Mouse (Mus musculus) myocyte (in vitro differentiated cells): ENCODE measurements around the gene Lyg1. TPM values are rescaled to one million over a fixed set of nuclear protein-coding genes. Genes with fewer than 3 reads are reported as not detected.
"Not testable (repeated sequence)": the region's sequence is repeated elsewhere in the genome, so short reads cannot be mapped to it uniquely, and the experiment has no call there.

Source experiments
- H3K27me3 ChIP-seq: one replicate; pipeline ENCODE4 v1.6.1; 2011; ENCODE audit not compliant: control insufficient read depth, insufficient read depth, insufficient read length
- H3K36me3 ChIP-seq: one replicate; pipeline ENCODE4 v1.6.1; 2011; ENCODE audit not compliant: control insufficient read depth, insufficient read depth
- H3K4me2 ChIP-seq: one replicate; pipeline ENCODE4 v1.6.1; 2011; ENCODE audit warnings: low read depth, control low read depth
- H3K4me3 ChIP-seq: one replicate; pipeline ENCODE4 v1.5.1; 2011; ENCODE audit warnings: mild to moderate bottlenecking, control low read depth, moderate library complexity
- H3K79me2 ChIP-seq: one replicate; pipeline ENCODE4 v1.6.1; 2011; ENCODE audit not compliant: control insufficient read depth, insufficient read depth
- H3ac ChIP-seq: one replicate; pipeline ENCODE4 v1.6.1; 2011; ENCODE audit not compliant: control insufficient read depth, insufficient read length
- CEBPB ChIP-seq: IDR thresholded peaks from 2 replicates; pipeline ENCODE4 v1.6.1; 2011; ENCODE audit warnings: mild to moderate bottlenecking, moderate library complexity; ENCODE audit not compliant: poor library complexity, insufficient read depth, severe bottlenecking
- E2F4 ChIP-seq: IDR thresholded peaks from one replicate; pipeline ENCODE4 v1.6.1; 2011; ENCODE audit warnings: mild to moderate bottlenecking, control low read depth, moderate library complexity; ENCODE audit not compliant: insufficient read depth
- MAX ChIP-seq: IDR thresholded peaks from one replicate; pipeline ENCODE4 v1.6.1; 2011; ENCODE audit warnings: low read depth, mild to moderate bottlenecking, control low read depth
- MYOD1 ChIP-seq, 3 experiments: IDR thresholded peaks; one replicate each; pipeline ENCODE4 v1.6.1; 2011; ENCODE audit warnings: control low read depth in 2 of 3, low read depth in 2 of 3, mild to moderate bottlenecking in 2 of 3, moderate library complexity in 1 of 3; ENCODE audit not compliant: insufficient read length in 2 of 3, control insufficient read depth in 1 of 3
- MYOG ChIP-seq, 3 experiments: IDR thresholded peaks; one replicate each; pipeline ENCODE4 v1.6.1; 2011; ENCODE audit warnings: control low read depth in 2 of 3, low read depth in 2 of 3, mild to moderate bottlenecking in 2 of 3; ENCODE audit not compliant: insufficient read length in 2 of 3, control insufficient read depth in 1 of 3, insufficient read depth in 1 of 3
- POLR2A ChIP-seq: IDR thresholded peaks from one replicate; pipeline ENCODE4 v1.6.1; 2011; ENCODE audit warnings: low read depth, mild to moderate bottlenecking, control low read depth, moderate library complexity; ENCODE audit not compliant: insufficient read length
- POLR2AphosphoS2 ChIP-seq: IDR thresholded peaks from one replicate; pipeline ENCODE4 v1.6.1; 2011; ENCODE audit warnings: low read depth, control low read depth; ENCODE audit not compliant: insufficient read length
- REST ChIP-seq: IDR thresholded peaks from one replicate; pipeline ENCODE4 v1.6.1; 2011; ENCODE audit warnings: mild to moderate bottlenecking, control low read depth, moderate library complexity; ENCODE audit not compliant: insufficient read depth, insufficient read length
- SRF ChIP-seq: IDR thresholded peaks from one replicate; pipeline ENCODE4 v1.6.1; 2011; ENCODE audit warnings: low read depth; ENCODE audit not compliant: control insufficient read depth, insufficient read length
- TCF12 ChIP-seq: IDR thresholded peaks from one replicate; pipeline ENCODE4 v1.6.1; 2011; ENCODE audit warnings: mild to moderate bottlenecking, control low read depth; ENCODE audit not compliant: poor library complexity, insufficient read depth, severe bottlenecking
- USF1 ChIP-seq: IDR thresholded peaks from one replicate; pipeline ENCODE4 v1.6.1; 2011; ENCODE audit warnings: low read depth, mild to moderate bottlenecking, control low read depth, moderate library complexity
- polyA plus RNA-seq: library from polyadenylated mRNA; unstranded; fragments of >200 nt; fragmentation: generic; extraction: Trizol; gene quantifications from one replicate; pipeline ENCODE4 v1.2.1, GENCODE M21; 2012; ENCODE audit warnings: missing spikeins

The Lyg1 gene
- polyA plus RNA-seq, 1 experiment = not detected

DNA sequence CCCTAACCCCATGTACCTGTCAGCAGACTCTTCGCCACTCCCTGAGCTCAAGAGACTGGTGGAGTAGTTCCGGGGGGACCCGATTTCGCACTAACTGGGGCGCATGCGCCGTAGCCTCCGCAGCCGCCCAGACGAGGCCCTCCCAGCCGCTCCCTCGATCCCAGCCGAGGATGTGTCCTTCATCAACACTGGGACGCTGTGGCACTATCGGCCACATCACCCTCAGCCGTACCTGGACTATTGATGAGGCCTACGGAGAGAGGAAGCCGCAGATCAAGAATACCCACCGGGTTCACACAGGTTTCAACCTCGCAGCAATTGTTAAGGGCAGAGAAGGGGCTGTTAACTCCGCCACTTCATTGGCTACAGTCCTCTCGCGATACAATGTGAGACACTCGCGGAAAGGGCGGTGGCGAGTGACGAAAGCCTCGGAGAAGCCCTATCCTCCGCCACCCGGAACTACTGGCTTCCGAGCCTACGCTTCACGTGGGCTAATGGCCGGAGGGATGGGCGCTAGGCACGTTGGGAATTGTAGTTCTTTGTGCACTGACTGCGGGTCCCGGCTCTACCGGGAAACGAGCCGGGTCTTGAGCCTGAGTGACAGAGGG, 39.4 kb upstream of the Lyg1 start:
- peak overlapping the region; percentile 71 for H3ac ChIP-seq
- no peaks in the 10 kb centered on the region for H3K27me3 ChIP-seq
- peaks cover 67% of the 10 kb centered on the region for H3K79me2 ChIP-seq
- peaks cover 31% of the 10 kb centered on the region for H3K36me3 ChIP-seq
- TF ChIP-seq USF1 (peak; percentile 94), MAX (no peak), POLR2A (peak; percentile 59), REST (no peak), MYOG (IDR thresholded peaks at IDR 0.05; ENCODE audit: control insufficient read depth in 1 of 3, insufficient read depth in 1 of 3, insufficient read length in 2 of 3, low read depth in 2 of 3) (peak in 1 of 3 experiments; percentile 12), POLR2AphosphoS2 (peak; percentile 57), SRF (peak; percentile 33), MYOD1 (IDR thresholded peaks at IDR 0.05; ENCODE audit: control insufficient read depth in 1 of 3, insufficient read length in 2 of 3, low read depth in 2 of 3) (no peak)
- peak overlapping the region; percentile 88 for H3K4me3 ChIP-seq
- peak overlapping the region; percentile 98 for H3K4me2 ChIP-seq

DNA sequence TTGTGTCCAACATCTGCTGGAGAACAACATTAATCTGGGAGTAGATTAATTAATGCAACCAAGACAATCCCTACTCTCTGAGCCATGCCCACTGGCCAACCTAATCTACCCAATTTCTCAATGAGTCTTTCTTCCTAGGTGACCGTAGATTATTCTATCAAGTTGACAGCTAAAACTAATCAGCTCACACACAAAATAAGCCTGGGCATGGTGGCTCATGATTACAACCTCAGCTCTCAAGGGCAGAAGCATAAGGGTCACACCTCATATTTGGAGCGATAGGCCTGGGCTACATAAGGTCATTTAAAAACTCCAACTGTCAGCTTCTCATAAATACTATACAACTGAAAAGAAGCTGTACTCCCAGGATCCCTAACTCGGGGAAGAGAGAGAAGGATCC, 38.7 kb upstream of the Lyg1 start:
- peaks cover 38% of the 10 kb centered on the region for H3K36me3 ChIP-seq
- H3K4me3 ChIP-seq = peak overlapping the region; percentile 88
- H3K79me2 ChIP-seq = peaks cover 60% of the 10 kb centered on the region
- H3K27me3 ChIP-seq = no peaks in the 10 kb centered on the region
- H3K4me2 ChIP-seq = peak overlapping the region; percentile 96
- no peak for TF ChIP-seq SRF
- no peak for TF ChIP-seq MAX
- TF ChIP-seq POLR2AphosphoS2 = no peak
- TF ChIP-seq MYOD1 (IDR thresholded peaks at IDR 0.05; ENCODE audit: control insufficient read depth in 1 of 3, insufficient read length in 2 of 3, low read depth in 2 of 3) = no peak
- no peak for TF ChIP-seq CEBPB
- TF ChIP-seq USF1 = no peak
- no peak for TF ChIP-seq E2F4
- TF ChIP-seq REST = no peak
- TF ChIP-seq TCF12 = no peak
- H3ac ChIP-seq = peak overlapping the region; percentile 71

DNA sequence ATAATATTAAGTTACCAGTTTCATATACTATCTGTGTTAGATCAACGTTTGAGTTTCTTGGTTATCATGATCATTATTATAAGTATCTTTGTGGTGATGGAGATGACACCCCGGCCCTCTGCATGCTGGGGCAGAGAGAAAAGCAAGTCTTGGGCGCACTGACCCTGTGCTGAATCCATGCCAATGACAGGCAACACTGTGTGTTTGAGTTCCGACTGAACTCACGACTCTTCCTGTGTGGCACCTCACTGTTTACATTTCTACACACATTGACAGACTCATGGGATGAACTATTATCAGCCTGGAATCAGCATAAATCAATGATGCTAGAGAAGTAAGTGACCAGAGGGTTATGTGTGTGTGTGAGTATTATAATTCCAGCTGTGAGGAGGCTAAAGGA, 30.3 kb upstream of the Lyg1 start:
- no peak for TF ChIP-seq SRF
- no peak for TF ChIP-seq MYOD1 (IDR thresholded peaks at IDR 0.05; ENCODE audit: control insufficient read depth in 1 of 3, insufficient read length in 2 of 3, low read depth in 2 of 3)
- no peak for TF ChIP-seq MYOG (IDR thresholded peaks at IDR 0.05; ENCODE audit: control insufficient read depth in 1 of 3, insufficient read depth in 1 of 3, insufficient read length in 2 of 3, low read depth in 2 of 3)
- Histone ChIP-seq H3K79me2 (peaks cover 4% of the 10 kb centered on the region), H3K36me3 (peaks cover 61% of the 10 kb centered on the region), H3ac (no peak overlapping the region), H3K4me2 (no peak overlapping the region), H3K27me3 (no peaks in the 10 kb centered on the region), H3K4me3 (no peak overlapping the region)

DNA sequence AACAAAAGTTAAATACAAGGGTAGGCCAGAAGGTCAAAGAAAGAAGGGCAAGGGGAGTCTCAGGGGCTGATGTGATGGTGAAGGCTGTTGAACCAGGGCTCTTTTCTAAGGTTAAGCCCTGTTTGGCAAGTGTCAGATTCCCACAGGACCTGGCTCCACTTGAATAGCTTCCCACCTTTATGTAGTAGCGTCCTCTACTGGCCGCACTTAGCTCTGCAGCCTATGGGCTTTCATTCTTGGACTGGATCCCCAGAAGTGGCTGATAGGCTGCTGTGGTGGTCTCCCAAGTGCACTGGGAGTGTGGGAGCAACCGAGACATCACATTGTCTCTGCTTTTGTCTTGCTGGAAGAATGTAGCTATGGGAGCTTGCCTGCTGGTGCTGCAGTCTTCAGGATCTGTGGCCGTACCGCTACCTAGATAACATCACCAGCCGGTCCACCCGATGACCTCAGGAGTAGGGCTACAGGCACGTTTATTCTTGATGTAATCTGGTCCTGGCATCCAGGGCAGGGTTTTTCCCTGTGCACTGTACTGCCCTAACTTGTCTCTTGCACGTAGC, 28.3 kb upstream of the Lyg1 start:
- Histone ChIP-seq H3K27me3 (no peaks in the 10 kb centered on the region), H3K4me2 (no peak overlapping the region), H3ac (no peak overlapping the region), H3K79me2 (no peaks in the 10 kb centered on the region), H3K36me3 (peaks cover 40% of the 10 kb centered on the region), H3K4me3 (no peak overlapping the region)
- TF ChIP-seq SRF (no peak), E2F4 (no peak), POLR2AphosphoS2 (peak; percentile 77), MYOD1 (IDR thresholded peaks at IDR 0.05; ENCODE audit: control insufficient read depth in 1 of 3, insufficient read length in 2 of 3, low read depth in 2 of 3) (no peak), REST (no peak)

DNA sequence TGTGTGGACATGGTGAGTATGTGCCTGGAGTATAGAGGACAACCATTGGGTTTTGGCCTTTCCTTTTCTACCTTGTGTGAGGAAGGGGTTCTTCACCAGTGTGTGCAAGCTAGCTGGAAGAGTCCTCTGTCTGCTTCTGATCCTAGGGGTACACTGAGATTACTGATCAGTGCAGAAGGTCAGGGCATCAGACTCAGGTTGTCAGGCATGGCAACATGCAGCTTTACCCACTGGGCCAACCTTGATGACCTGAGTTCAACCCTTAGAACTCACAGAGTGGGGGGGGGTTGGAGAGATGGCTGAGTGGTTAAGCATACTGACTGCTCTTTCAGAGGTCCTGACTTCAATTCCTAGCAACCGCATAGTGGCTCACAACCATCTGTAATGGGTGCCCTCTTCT, 26.8 kb upstream of the Lyg1 start:
- peaks cover 32% of the 10 kb centered on the region for H3K36me3 ChIP-seq
- no peak overlapping the region for H3K4me2 ChIP-seq
- no peak overlapping the region for H3K4me3 ChIP-seq
- H3ac ChIP-seq = no peak overlapping the region
- H3K79me2 ChIP-seq = no peaks in the 10 kb centered on the region
- H3K27me3 ChIP-seq = no peaks in the 10 kb centered on the region
- TF ChIP-seq REST (no peak), E2F4 (no peak), POLR2A (no peak), USF1 (no peak), MYOG (IDR thresholded peaks at IDR 0.05; ENCODE audit: control insufficient read depth in 1 of 3, insufficient read depth in 1 of 3, insufficient read length in 2 of 3, low read depth in 2 of 3) (no peak), MAX (no peak), POLR2AphosphoS2 (peak; percentile 72), TCF12 (no peak), SRF (no peak)

DNA sequence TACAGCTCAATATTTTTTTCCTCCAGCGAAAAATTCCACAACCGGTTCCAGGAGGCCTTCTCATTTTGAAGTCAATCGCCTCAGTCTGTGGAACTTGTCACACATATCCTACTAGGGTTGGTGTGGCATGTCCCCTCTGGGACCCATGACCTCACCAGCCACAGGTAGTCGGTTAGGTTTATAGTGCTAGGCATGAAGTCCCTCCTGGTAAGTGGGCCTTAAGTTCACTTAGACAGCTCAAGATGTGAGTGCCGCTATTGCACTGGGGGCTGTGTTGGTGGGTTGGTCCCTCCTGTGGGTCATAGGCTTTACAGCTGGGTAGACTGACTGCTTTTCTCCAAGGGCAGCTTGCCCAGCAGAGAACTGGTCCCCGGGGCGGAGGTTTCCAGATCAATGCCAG, 19.7 kb upstream of the Lyg1 start:
- Histone ChIP-seq H3K36me3 (no peaks in the 10 kb centered on the region), H3K4me2 (no peak overlapping the region), H3K4me3 (no peak overlapping the region), H3K27me3 (peaks cover 5% of the 10 kb centered on the region), H3K79me2 (no peaks in the 10 kb centered on the region), H3ac (no peak overlapping the region)
- no peak for TF ChIP-seq E2F4
- TF ChIP-seq TCF12 = no peak
- no peak for TF ChIP-seq POLR2AphosphoS2
- no peak for TF ChIP-seq CEBPB

DNA sequence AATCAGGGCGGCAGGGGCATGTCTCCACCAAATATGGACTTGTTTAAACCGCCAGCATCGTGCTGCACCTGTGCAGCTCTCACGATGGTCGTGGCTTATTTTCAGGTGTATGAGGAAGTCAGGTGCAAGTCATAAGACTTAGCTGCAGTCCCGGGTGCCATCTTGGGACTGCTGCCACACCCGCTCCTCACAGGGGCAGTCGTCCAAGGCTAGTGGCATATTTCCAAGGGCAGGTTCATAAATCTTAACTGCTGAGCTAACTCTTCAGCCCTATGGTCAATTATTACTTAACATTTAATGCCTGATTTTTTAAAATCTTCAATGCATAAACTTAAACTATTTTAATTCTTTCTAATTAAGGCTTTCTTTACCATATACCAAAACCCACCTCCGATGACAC, 19.1 kb upstream of the Lyg1 start:
- not testable (repeated sequence) for H3K79me2 ChIP-seq, H3ac ChIP-seq, H3K36me3 ChIP-seq, H3K27me3 ChIP-seq, H3K4me2 ChIP-seq, H3K4me3 ChIP-seq
